Mouse (Mus musculus) sigmoid colon, adult 10 weeks (tissue): ENCODE data around the gene Irf2bp2. TPM values are rescaled to one million over a fixed set of nuclear protein-coding genes. Genes with fewer than 3 reads are reported as not detected.

Source experiments
- polyA plus RNA-seq: library from polyadenylated mRNA; stranded (reverse); fragments of 350-450 nt; fragmentation: Illumina TruSeq; extraction: RNeasy Lipid Tissue Mini Kit (QIAGEN cat#74804); gene quantifications from one replicate; pipeline ENCODE4 v1.2.3, GENCODE M21; 2014; ENCODE audit warnings: low read depth, low replicate concordance

The Irf2bp2 gene
- 52.3 TPM for polyA plus RNA-seq

GRCm38 (mm10) chr8:126593889-126594480 is at the start of gene Irf2bp2:
Irf2bp2 (minus strand) TSS chr8:126593986.

Other genes starting within 250 kb of the Irf2bp2 start
- gene Coa6, start 171.5 kb downstream of the Irf2bp2 start, polyA plus RNA-seq, result 56.4 TPM
- 12.2 TPM for gene Tarbp1, start 118.9 kb downstream of the Irf2bp2 start, polyA plus RNA-seq